Mouse (Mus musculus): ENCODE data around the gene Tnfrsf25.

DNA sequence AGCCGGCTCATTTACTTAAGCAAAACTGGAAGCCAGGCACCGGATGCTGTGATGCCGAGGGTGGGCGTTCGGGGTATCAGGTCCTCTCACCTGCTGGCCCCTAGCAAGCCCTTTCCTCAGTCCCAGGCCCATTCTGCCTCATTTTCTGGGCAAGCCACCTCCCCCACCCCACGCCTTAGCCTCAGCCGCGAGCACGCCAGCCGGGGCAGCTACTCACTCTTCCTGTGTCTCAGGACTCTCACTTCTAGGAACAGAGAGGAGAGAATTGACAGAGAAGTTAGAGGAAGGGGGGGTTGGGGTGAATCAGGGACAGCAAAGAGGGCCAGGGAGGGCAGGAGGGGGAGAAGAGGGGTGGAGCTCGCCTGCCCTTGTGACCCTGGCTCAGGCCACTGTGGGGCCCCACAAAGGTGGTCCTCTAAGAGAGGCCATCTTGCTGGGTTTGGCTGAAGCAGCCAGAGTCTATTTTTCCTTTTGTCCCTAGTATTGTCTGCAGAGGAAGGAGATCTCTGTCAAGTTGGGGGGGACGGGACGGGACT is 13.7 kb downstream of the Tnfrsf25 start:
- TF ChIP-seq CTCF (IDR thresholded peaks at IDR 0.05; ENCODE audit: borderline replicate concordance, insufficient read depth, low read depth, low read length) (no peak), POLR2A (IDR thresholded peaks at IDR 0.05; ENCODE audit: borderline replicate concordance, insufficient read depth, low read length) (no peak)

Data from cerebellum, adult 2 months (tissue).